Mouse (Mus musculus): ENCODE results near the gene Stim2. TPM values are rescaled to one million over a fixed set of nuclear protein-coding genes. Genes with fewer than 3 reads are reported as not detected.

Stim2 gene
- total and polyA plus RNA-seq, 2 experiments from 2014 or later = 27.1 to 34.2 TPM

DNA sequence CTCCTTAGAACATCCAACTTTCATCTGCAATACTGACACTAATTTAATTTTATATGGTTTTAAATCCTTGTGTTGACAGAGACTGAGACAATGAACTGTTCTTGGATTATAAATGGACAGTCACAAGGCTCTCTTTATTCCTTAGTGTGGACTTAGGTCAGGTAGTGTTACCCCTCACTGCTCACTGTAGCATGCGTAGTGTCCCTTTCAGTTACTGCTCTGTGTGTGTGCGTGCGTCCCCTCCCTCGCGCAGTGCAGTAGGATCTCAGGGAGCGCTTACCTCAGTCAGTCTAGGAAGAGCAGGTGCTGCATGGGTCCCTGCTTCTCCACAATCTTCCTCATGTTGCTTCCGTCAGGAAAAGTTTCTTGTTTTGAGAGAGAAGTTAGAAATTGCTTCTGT is 43.7 kb downstream of the Stim2 start:
- Histone ChIP-seq H3K36me3 (ENCODE audit: insufficient read depth) (no peaks in the 10 kb centered on the region), H3K4me3 (ENCODE audit: low read depth, low read length) (no peak overlapping the region), H3K27ac (ENCODE audit: low read depth, low read length) (no peak overlapping the region), H3K4me1 (ENCODE audit: insufficient read depth) (no peaks in the 10 kb centered on the region), H3K9ac (no peak overlapping the region), H3K27me3 (ENCODE audit: insufficient read depth, low read length) (no peaks in the 10 kb centered on the region), H3K4me2 (ENCODE audit: low read depth) (no peak overlapping the region), H3K9me3 (ENCODE audit: low read length) (no peaks in the 10 kb centered on the region)
- TF ChIP-seq CTCF (IDR thresholded peaks at IDR 0.05; ENCODE audit: low read depth) = no peak
- WGBS = 89% methylated on average over 7 of the region's 7 CpGs
- DNase-seq (no peak), ATAC-seq (no peak)

DNA sequence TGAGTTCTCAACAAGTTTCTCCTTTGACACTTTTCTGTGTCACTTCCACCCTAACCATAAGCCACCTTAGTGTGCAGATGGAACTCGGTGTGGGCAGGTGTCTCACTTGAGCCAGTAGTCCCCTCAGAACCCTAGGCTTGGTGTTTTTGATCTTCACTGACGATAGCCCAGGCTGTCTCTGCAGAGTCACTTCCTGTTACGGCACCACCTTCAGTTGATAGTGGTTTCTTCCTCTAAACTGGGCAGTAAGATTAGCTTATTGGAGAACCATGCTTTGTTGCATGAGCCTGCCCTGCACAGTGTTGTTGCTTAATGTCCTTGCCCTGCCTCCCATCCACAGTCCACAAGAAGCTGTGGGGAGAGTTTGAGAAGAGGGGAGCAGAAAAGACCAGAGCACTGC is 47.2 kb downstream of the Stim2 start:
- H3K4me3 ChIP-seq (ENCODE audit: low read depth, low read length) = no peak overlapping the region
- H3K9me3 ChIP-seq (ENCODE audit: low read length) = no peaks in the 10 kb centered on the region
- no peak for ATAC-seq
- H3K27me3 ChIP-seq (ENCODE audit: insufficient read depth, low read length) = no peaks in the 10 kb centered on the region
- H3K36me3 ChIP-seq (ENCODE audit: insufficient read depth) = no peaks in the 10 kb centered on the region
- no peak for TF ChIP-seq CTCF (IDR thresholded peaks at IDR 0.05; ENCODE audit: low read depth)
- no peak overlapping the region for H3K27ac ChIP-seq (ENCODE audit: low read depth, low read length)
- 93% methylated on average over 3 of the region's 3 CpGs for WGBS
- H3K4me1 ChIP-seq (ENCODE audit: insufficient read depth) = no peaks in the 10 kb centered on the region
- no peak for DNase-seq
- H3K9ac ChIP-seq = no peak overlapping the region
- H3K4me2 ChIP-seq (ENCODE audit: low read depth) = no peak overlapping the region

DNA sequence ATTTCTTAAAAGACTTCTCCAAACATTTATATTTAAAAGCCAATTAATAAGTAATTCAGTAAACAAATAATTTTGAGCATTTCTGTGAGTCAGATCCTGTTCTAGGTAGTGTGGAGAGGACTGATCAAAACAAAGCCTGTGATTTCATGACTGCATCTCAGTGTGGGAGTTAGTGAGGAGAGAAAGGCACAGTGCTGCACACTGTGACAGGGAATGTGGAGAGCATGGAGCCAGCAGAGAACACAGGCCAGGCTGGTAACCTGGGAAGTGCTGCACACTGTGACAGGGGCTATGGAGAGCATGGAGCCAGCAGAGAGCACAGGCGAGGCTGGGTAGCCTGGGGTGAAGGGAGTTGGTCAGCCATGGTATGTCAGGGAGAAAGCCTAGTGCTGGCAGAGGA is 48.1 kb downstream of the Stim2 start:
- Histone ChIP-seq H3K9me3 (ENCODE audit: low read length) (no peaks in the 10 kb centered on the region), H3K27ac (ENCODE audit: low read depth, low read length) (no peak overlapping the region), H3K4me2 (ENCODE audit: low read depth) (no peak overlapping the region), H3K27me3 (ENCODE audit: insufficient read depth, low read length) (no peaks in the 10 kb centered on the region), H3K36me3 (ENCODE audit: insufficient read depth) (no peaks in the 10 kb centered on the region), H3K4me3 (ENCODE audit: low read depth, low read length) (no peak overlapping the region), H3K9ac (no peak overlapping the region), H3K4me1 (ENCODE audit: insufficient read depth) (no peaks in the 10 kb centered on the region)
- TF ChIP-seq CTCF (IDR thresholded peaks at IDR 0.05; ENCODE audit: low read depth) = no peak
- 65% methylated on average over 1 of the region's 1 CpGs for WGBS
- ATAC-seq (no peak; the same call in 1 of the 2 replicates), DNase-seq (no peak)

DNA sequence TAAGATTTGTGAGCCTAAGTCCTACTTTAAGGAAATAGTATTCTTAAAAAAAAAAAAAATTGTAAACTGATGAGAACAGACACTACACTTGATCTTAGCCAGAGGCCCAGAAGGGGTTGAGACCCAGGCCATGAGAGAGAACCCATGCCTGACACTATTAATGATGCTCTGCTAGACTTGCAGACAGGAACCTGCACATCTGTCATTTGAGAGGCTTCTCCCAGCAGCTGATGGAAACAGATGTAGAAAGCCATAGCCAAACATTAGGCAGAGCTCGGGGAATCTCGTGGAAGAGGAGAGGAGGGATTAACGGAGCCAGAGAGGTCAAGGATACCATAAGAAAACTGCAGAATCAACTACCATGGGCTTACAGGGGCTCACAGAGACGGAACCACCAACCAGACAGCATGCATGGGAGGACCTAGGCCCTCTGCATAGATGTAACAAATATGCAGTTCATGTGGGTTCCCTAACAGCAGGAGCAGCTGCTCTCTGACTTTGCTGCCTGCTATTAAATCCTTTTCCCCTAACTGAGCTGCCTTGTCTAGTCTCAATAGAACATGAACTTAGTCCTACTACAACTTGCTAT is 50.9 kb downstream of the Stim2 start:
- Histone ChIP-seq H3K36me3 (ENCODE audit: insufficient read depth) (no peaks in the 10 kb centered on the region), H3K27me3 (ENCODE audit: insufficient read depth, low read length) (no peaks in the 10 kb centered on the region), H3K9me3 (ENCODE audit: low read length) (no peaks in the 10 kb centered on the region), H3K4me2 (ENCODE audit: low read depth) (no peak overlapping the region), H3K27ac (ENCODE audit: low read depth, low read length) (no peak overlapping the region), H3K9ac (no peak overlapping the region), H3K4me3 (ENCODE audit: low read depth, low read length) (no peak overlapping the region), H3K4me1 (ENCODE audit: insufficient read depth) (no peaks in the 10 kb centered on the region)
- TF ChIP-seq CTCF (IDR thresholded peaks at IDR 0.05; ENCODE audit: low read depth) = no peak
- 76% methylated on average over 4 of the region's 4 CpGs for WGBS
- DNase-seq (no peak), ATAC-seq (no peak)

DNA sequence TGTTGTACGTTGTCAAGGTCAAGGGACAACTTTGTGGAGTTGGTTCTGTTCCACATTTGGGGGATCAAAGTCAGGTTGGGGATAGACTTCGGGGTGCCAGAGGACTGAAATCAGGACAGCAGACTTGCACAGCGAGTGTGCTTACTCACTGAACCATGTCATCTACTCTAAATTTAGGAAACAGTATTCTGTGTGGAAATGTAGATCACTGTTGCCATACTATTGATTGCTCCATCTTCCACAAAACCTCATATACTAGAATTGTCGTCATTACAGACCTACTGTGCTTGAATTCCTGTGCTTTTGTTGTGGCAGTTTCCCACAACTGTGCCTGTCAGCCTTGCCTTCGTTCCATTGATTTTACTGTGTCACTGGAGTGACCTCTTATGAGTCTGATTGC is 51.6 kb downstream of the Stim2 start:
- Histone ChIP-seq H3K9ac (no peak overlapping the region), H3K9me3 (ENCODE audit: low read length) (no peaks in the 10 kb centered on the region), H3K36me3 (ENCODE audit: insufficient read depth) (no peaks in the 10 kb centered on the region), H3K4me1 (ENCODE audit: insufficient read depth) (no peaks in the 10 kb centered on the region), H3K4me2 (ENCODE audit: low read depth) (no peak overlapping the region), H3K27me3 (ENCODE audit: insufficient read depth, low read length) (no peaks in the 10 kb centered on the region), H3K27ac (ENCODE audit: low read depth, low read length) (no peak overlapping the region), H3K4me3 (ENCODE audit: low read depth, low read length) (no peak overlapping the region)
- no peak for DNase-seq
- TF ChIP-seq CTCF (IDR thresholded peaks at IDR 0.05; ENCODE audit: low read depth) = no peak
- no peak for ATAC-seq
- 80% methylated on average over 5 of the region's 5 CpGs for WGBS

DNA sequence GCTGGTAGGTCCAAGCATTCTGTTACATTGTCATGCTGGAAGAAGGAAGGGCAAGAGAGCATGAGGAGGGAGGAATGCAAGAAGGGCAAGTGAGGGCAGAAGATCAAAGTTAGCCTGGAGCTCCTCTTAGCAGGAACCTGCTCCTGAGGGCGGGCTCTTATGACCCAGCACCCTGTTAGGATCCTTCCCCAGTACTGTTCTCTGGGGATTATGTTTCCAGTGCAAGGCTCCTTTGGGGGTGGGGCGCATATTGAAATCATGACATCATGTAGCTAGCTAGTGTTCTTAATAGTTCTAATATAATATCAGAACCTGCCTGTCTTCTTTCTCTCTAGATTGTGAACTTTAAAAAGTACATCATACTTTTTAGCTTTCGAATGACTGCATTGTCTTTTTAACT is 52.8 kb downstream of the Stim2 start:
- ATAC-seq = no peak
- no peak overlapping the region for H3K4me2 ChIP-seq (ENCODE audit: low read depth)
- no peak for TF ChIP-seq CTCF (IDR thresholded peaks at IDR 0.05; ENCODE audit: low read depth)
- no peaks in the 10 kb centered on the region for H3K36me3 ChIP-seq (ENCODE audit: insufficient read depth)
- H3K9me3 ChIP-seq (ENCODE audit: low read length) = no peaks in the 10 kb centered on the region
- H3K27me3 ChIP-seq (ENCODE audit: insufficient read depth, low read length) = no peaks in the 10 kb centered on the region
- no peak overlapping the region for H3K9ac ChIP-seq
- DNase-seq = no peak
- no peak overlapping the region for H3K4me3 ChIP-seq (ENCODE audit: low read depth, low read length)
- no peaks in the 10 kb centered on the region for H3K4me1 ChIP-seq (ENCODE audit: insufficient read depth)
- WGBS = 91% methylated on average over 3 of the region's 3 CpGs
- H3K27ac ChIP-seq (ENCODE audit: low read depth, low read length) = no peak overlapping the region

DNA sequence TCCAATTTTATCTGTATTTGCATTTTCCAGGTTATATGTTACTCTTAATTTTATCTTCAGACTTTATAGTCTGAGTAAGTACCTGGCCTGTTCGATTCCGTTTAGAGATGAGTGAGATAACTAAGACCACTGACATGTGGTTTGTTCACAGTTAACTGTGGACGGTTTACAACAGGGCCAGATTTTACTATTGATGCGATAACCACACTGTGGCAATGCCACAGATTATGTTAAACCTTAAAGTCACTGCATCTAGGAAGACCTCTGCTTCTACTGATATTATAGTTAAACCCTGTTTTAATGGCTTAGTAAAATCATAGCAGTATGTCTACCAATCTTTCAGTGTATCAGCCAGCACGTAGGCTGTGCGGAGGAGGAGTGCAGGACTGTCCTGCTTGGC is 53.9 kb downstream of the Stim2 start:
- Histone ChIP-seq H3K4me2 (ENCODE audit: low read depth) (no peak overlapping the region), H3K9me3 (ENCODE audit: low read length) (no peaks in the 10 kb centered on the region), H3K27ac (ENCODE audit: low read depth, low read length) (no peak overlapping the region), H3K27me3 (ENCODE audit: insufficient read depth, low read length) (no peaks in the 10 kb centered on the region), H3K9ac (no peak overlapping the region), H3K4me3 (ENCODE audit: low read depth, low read length) (no peak overlapping the region), H3K36me3 (ENCODE audit: insufficient read depth) (no peaks in the 10 kb centered on the region), H3K4me1 (ENCODE audit: insufficient read depth) (no peaks in the 10 kb centered on the region)
- 92% methylated on average over 6 of the region's 6 CpGs for WGBS
- no peak for ATAC-seq
- DNase-seq = no peak
- TF ChIP-seq CTCF (IDR thresholded peaks at IDR 0.05; ENCODE audit: low read depth) = no peak
